17 mouse cellular contexts compared by ENCODE assay signal in genomic region chr1:86630527-86630926, GRCm38 (mm10). TPM values are rescaled to one million over a fixed set of nuclear protein-coding genes. Genes with fewer than 3 reads are reported as not detected.
"Had no signal": no experiment of that assay in that cellular context is flagged by ENCODE, and none has a peak within 500 bp of the region (broad histone marks: within the 10 kb centered on the region; RNA-seq: fewer than 3 reads in every experiment).

No protein-coding gene starts in this region.

- H3K4me3 ChIP-seq: limb, embryonic 13.5 days; liver, embryonic 13.5 days; midbrain, embryonic 12.5 days had no signal

- H3K36me3 ChIP-seq: limb, embryonic 13.5 days; liver, embryonic 13.5 days; midbrain, embryonic 12.5 days had no signal

- ATAC-seq: liver, postnatal 0 days; lung, postnatal 0 days; midbrain, embryonic 16.5 days had no signal

- H3K9me3 ChIP-seq: limb, embryonic 13.5 days; liver, embryonic 13.5 days; midbrain, embryonic 12.5 days had no signal

- H3K4me2 ChIP-seq: limb, embryonic 13.5 days; liver, embryonic 13.5 days; lung, embryonic 14.5 days; midbrain, embryonic 12.5 days had no signal

- H3K9ac ChIP-seq: limb, embryonic 13.5 days; liver, embryonic 13.5 days; liver, postnatal 0 days; lung, embryonic 14.5 days; midbrain, embryonic 12.5 days had no signal

- DNase-seq: kidney, adult 18-20 months; kidney, adult 9 months; kidney, postnatal 14 days; kidney, postnatal 4 days; left cerebral cortex, postnatal 4 days; liver, embryonic 13.5 days; liver, postnatal 0 days; lung, embryonic 14.5 days; thymus, postnatal 25 days had no signal

- H3K27ac ChIP-seq: limb, embryonic 13.5 days; liver, embryonic 13.5 days; macrophage; midbrain, embryonic 12.5 days had no signal

- H3K27me3 ChIP-seq: limb, embryonic 13.5 days; liver, embryonic 13.5 days; midbrain, embryonic 12.5 days had no signal

RNA-seq across cellular contexts. Expression of gene Nppc, which starts 39.8 kb away (rescaled TPM):
- total RNA-seq: megakaryocyte, adult 5-6 weeks had no signal
- polyA plus RNA-seq: liver, embryonic 13.5 days; liver, postnatal 0 days; macrophage; small intestine, adult 2 months; spleen, adult 2 months had no signal
